Mouse (Mus musculus) liver, embryonic 13.5 days (tissue): ENCODE data around the gene Sost. TPM values are rescaled to one million over a fixed set of nuclear protein-coding genes. Genes with fewer than 3 reads are reported as not detected.

Experiments
- ATAC-seq: fragments of 200-750 bp; cut with Nextera tagmentation; 2 replicates; pipeline ENCODE4 v1.8.0; 2017; ENCODE audit warnings: low read depth, mild to moderate bottlenecking, moderate number of reproducible peaks, moderate library complexity
- DNase-seq: peaks from one replicate; pipeline ENCODE4 v3.0.0; 2022
- H3K27ac ChIP-seq: fragments of 300-500 bp; sonication (generic); 2 replicates; pipeline ENCODE4 v1.5.1; 2015; ENCODE audit warnings: moderate library complexity, mild to moderate bottlenecking, inconsistent platforms
- H3K27me3 ChIP-seq: fragments of 300-500 bp; sonication (generic); 2 replicates; pipeline ENCODE4 v1.6.1; 2015; ENCODE audit warnings: mild to moderate bottlenecking, inconsistent platforms
- H3K36me3 ChIP-seq: fragments of 300-500 bp; sonication (generic); 2 replicates; pipeline ENCODE4 v1.6.1; 2015; ENCODE audit warnings: mild to moderate bottlenecking, inconsistent platforms
- H3K4me1 ChIP-seq: fragments of 300-500 bp; sonication (generic); replicated peaks from 2 replicates; pipeline ENCODE4 v1.6.1; 2015; ENCODE audit warnings: inconsistent platforms
- H3K4me2 ChIP-seq: fragments of 300-500 bp; sonication (generic); 2 replicates; pipeline ENCODE4 v1.6.1; 2015; ENCODE audit warnings: inconsistent platforms, mild to moderate bottlenecking, moderate library complexity
- H3K4me3 ChIP-seq: fragments of 300-500 bp; sonication (generic); replicated peaks from 2 replicates; pipeline ENCODE4 v1.5.1; 2015; ENCODE audit warnings: mild to moderate bottlenecking, inconsistent platforms
- H3K9ac ChIP-seq: fragments of 300-500 bp; sonication (generic); 2 replicates; pipeline ENCODE4 v1.6.1; 2015; ENCODE audit warnings: mild to moderate bottlenecking, inconsistent platforms
- H3K9me3 ChIP-seq: fragments of 300-500 bp; sonication (generic); replicated peaks from 2 replicates; pipeline ENCODE4 v1.6.1; 2016; ENCODE audit warnings: inconsistent platforms
- WGBS: fragments of 180-500 bp; shearing (Covaris S2); methylation state at CpG from one replicate; pipeline ENCODE4 v1.1.7; 2015; ENCODE audit not compliant: insufficient replicate concordance; 5-methylcytosine and 5-hydroxymethylcytosine counted together
- polyA plus RNA-seq: library from polyadenylated mRNA; unstranded; fragments of >200 nt; fragmentation: Nextera tagmentation; extraction: Ambion mirVana; gene quantifications from 2 replicates; pipeline ENCODE4 v1.2.1, GENCODE M21; 2015

Sost gene
- 0.06 TPM in 1 of 2 replicates, not detected in the other for polyA plus RNA-seq

GRCm38 (mm10) chr11:101966965-101967614 is at the start of gene Sost:
Gene Sost, minus strand, starts transcription at chr11:101967015.
- Histone ChIP-seq H3K9ac (no peak within 1 kb of the TSS), H3K27me3 (peaks cover 67% of the 10 kb centered on the region), H3K36me3 (no peaks in the 10 kb centered on the region), H3K4me3 (no peak within 1 kb of the TSS), H3K4me1 (peaks cover 4% of the 10 kb centered on the region), H3K9me3 (no peaks in the 10 kb centered on the region), H3K4me2 (no peak within 1 kb of the TSS), H3K27ac (no peak within 1 kb of the TSS)
- ATAC-seq (no peak), DNase-seq (no peak)
- 24% methylated on average over 10 of the region's 10 CpGs for WGBS

- Histone ChIP-seq H3K36me3 (no peaks in the 10 kb centered on the region), H3K9ac (no peak overlapping the region), H3K27me3 (0 out of 2 replicates have a peak, but pooled peaks cover 3% of the 10 kb centered on the region), H3K4me3 (no peak overlapping the region), H3K4me1 (no peaks in the 10 kb centered on the region), H3K27ac (no peak overlapping the region), H3K4me2 (no peak overlapping the region), H3K9me3 (no peaks in the 10 kb centered on the region)
- 72% methylated on average over 1 of the region's 1 CpGs for WGBS
- ATAC-seq, result no peak
- no peak for DNase-seq
These were observed 49.3 kb upstream of the Sost start for GRCm38 (mm10) chr11:102016136-102016535.

GRCm38 (mm10) chr11:102015472-102015871 is 48.7 kb upstream of the Sost start:
- Histone ChIP-seq H3K4me3 (no peak overlapping the region), H3K4me1 (no peaks in the 10 kb centered on the region), H3K36me3 (no peaks in the 10 kb centered on the region), H3K27ac (no peak overlapping the region), H3K9me3 (no peaks in the 10 kb centered on the region), H3K27me3 (0 out of 2 replicates have a peak, but pooled peaks cover 3% of the 10 kb centered on the region), H3K9ac (no peak overlapping the region), H3K4me2 (no peak overlapping the region)
- WGBS, result 54% methylated on average over 6 of the region's 6 CpGs
- no peak for ATAC-seq
- DNase-seq, result no peak

- Histone ChIP-seq H3K4me3 (no peak overlapping the region), H3K4me2 (no peak overlapping the region), H3K36me3 (no peaks in the 10 kb centered on the region), H3K27me3 (0 out of 2 replicates have a peak, but pooled peaks cover 3% of the 10 kb centered on the region), H3K9ac (no peak overlapping the region), H3K9me3 (no peaks in the 10 kb centered on the region), H3K27ac (no peak overlapping the region), H3K4me1 (no peaks in the 10 kb centered on the region)
- DNase-seq (no peak), ATAC-seq (no peak)
- WGBS, result 62% methylated on average over 8 of the region's 8 CpGs
These were observed 46.4 kb upstream of the Sost start for GRCm38 (mm10) chr11:102013201-102013600.

- H3K27me3 ChIP-seq, result peaks cover 6% of the 10 kb centered on the region; the same call in 1 of the 2 replicates
- H3K27ac ChIP-seq, result no peak overlapping the region
- no peaks in the 10 kb centered on the region for H3K9me3 ChIP-seq
- ATAC-seq, result no peak
- H3K4me3 ChIP-seq, result no peak overlapping the region
- no peak for DNase-seq
- 62% methylated on average over 8 of the region's 8 CpGs for WGBS
- no peak overlapping the region for H3K4me2 ChIP-seq
- no peaks in the 10 kb centered on the region for H3K36me3 ChIP-seq
- H3K9ac ChIP-seq, result no peak overlapping the region
- no peaks in the 10 kb centered on the region; the same call in 1 of the 2 replicates for H3K4me1 ChIP-seq
These were observed 44.7 kb upstream of the Sost start for GRCm38 (mm10) chr11:102011510-102011909.

- DNase-seq (no peak), ATAC-seq (no peak)
- WGBS, result 70% methylated on average over 13 of the region's 13 CpGs
- H3K27me3 ChIP-seq, result peaks cover 3% of the 10 kb centered on the region; the same call in 1 of the 2 replicates
- H3K36me3 ChIP-seq, result no peaks in the 10 kb centered on the region
- no peak overlapping the region for H3K27ac ChIP-seq
- no peak overlapping the region for H3K9ac ChIP-seq
- no peak overlapping the region for H3K4me2 ChIP-seq
- H3K4me3 ChIP-seq, result no peak overlapping the region
- H3K4me1 ChIP-seq, result no peaks in the 10 kb centered on the region; the same call in 1 of the 2 replicates
- H3K9me3 ChIP-seq, result no peaks in the 10 kb centered on the region
These were observed 43.3 kb upstream of the Sost start for GRCm38 (mm10) chr11:102010140-102010539.

- no peak for DNase-seq
- Histone ChIP-seq H3K9ac (no peak overlapping the region), H3K4me2 (no peak overlapping the region), H3K4me1 (no peaks in the 10 kb centered on the region; the same call in 1 of the 2 replicates), H3K27ac (no peak overlapping the region), H3K9me3 (no peaks in the 10 kb centered on the region), H3K36me3 (no peaks in the 10 kb centered on the region), H3K27me3 (peaks cover 3% of the 10 kb centered on the region; the same call in 1 of the 2 replicates), H3K4me3 (no peak overlapping the region)
- ATAC-seq, result no peak
- 54% methylated on average over 15 of the region's 15 CpGs for WGBS
These were observed 42.3 kb upstream of the Sost start for GRCm38 (mm10) chr11:102008954-102009637.

- no peak for DNase-seq
- no peak overlapping the region for H3K27ac ChIP-seq
- H3K9me3 ChIP-seq, result no peaks in the 10 kb centered on the region
- H3K4me2 ChIP-seq, result no peak overlapping the region
- WGBS, result 73% methylated on average over 8 of the region's 8 CpGs
- no peaks in the 10 kb centered on the region for H3K36me3 ChIP-seq
- H3K4me3 ChIP-seq, result no peak overlapping the region
- peaks cover 3% of the 10 kb centered on the region; the same call in 1 of the 2 replicates for H3K27me3 ChIP-seq
- H3K9ac ChIP-seq, result no peak overlapping the region
- no peak for ATAC-seq
- H3K4me1 ChIP-seq, result no peaks in the 10 kb centered on the region; the same call in 1 of the 2 replicates
These were observed 41.6 kb upstream of the Sost start for GRCm38 (mm10) chr11:102008372-102008771.

- no peaks in the 10 kb centered on the region; the same call in 1 of the 2 replicates for H3K4me1 ChIP-seq
- no peak overlapping the region for H3K9ac ChIP-seq
- H3K36me3 ChIP-seq, result no peaks in the 10 kb centered on the region
- WGBS, result 76% methylated on average over 5 of the region's 5 CpGs
- peaks cover 3% of the 10 kb centered on the region; the same call in 1 of the 2 replicates for H3K27me3 ChIP-seq
- H3K4me2 ChIP-seq, result no peak overlapping the region
- H3K4me3 ChIP-seq, result no peak overlapping the region
- no peaks in the 10 kb centered on the region for H3K9me3 ChIP-seq
- no peak for DNase-seq
- ATAC-seq, result no peak
- no peak overlapping the region for H3K27ac ChIP-seq
These were observed 39.9 kb upstream of the Sost start for GRCm38 (mm10) chr11:102006688-102007087.

GRCm38 (mm10) chr11:102006271-102006670 is 39.5 kb upstream of the Sost start:
- H3K4me2 ChIP-seq, result no peak overlapping the region
- H3K4me1 ChIP-seq, result no peaks in the 10 kb centered on the region; the same call in 1 of the 2 replicates
- no peak overlapping the region for H3K4me3 ChIP-seq
- no peak for DNase-seq
- no peak overlapping the region for H3K27ac ChIP-seq
- no peaks in the 10 kb centered on the region for H3K9me3 ChIP-seq
- WGBS, result 68% methylated on average over 9 of the region's 9 CpGs
- no peaks in the 10 kb centered on the region for H3K36me3 ChIP-seq
- no peak overlapping the region for H3K9ac ChIP-seq
- H3K27me3 ChIP-seq, result peaks cover 3% of the 10 kb centered on the region; the same call in 1 of the 2 replicates
- no peak for ATAC-seq

- DNase-seq, result no peak
- no peaks in the 10 kb centered on the region for H3K36me3 ChIP-seq
- no peaks in the 10 kb centered on the region for H3K9me3 ChIP-seq
- no peak overlapping the region for H3K4me3 ChIP-seq
- ATAC-seq, result no peak
- H3K9ac ChIP-seq, result no peak overlapping the region
- 74% methylated on average over 8 of the region's 8 CpGs for whole genome bisulfite sequencing
- no peak overlapping the region for H3K4me2 ChIP-seq
- H3K4me1 ChIP-seq, result no peaks in the 10 kb centered on the region; the same call in 1 of the 2 replicates
- H3K27ac ChIP-seq, result no peak overlapping the region
- peaks cover 3% of the 10 kb centered on the region; the same call in 1 of the 2 replicates for H3K27me3 ChIP-seq
These were observed 37.4 kb upstream of the Sost start for GRCm38 (mm10) chr11:102004251-102004650.
